Mouse (Mus musculus) forebrain, embryonic 15.5 days (tissue): Measurements from ENCODE around the gene Neb. TPM values are rescaled to one million over a fixed set of nuclear protein-coding genes. Genes with fewer than 3 reads are reported as not detected.

Experiments used
- ATAC-seq: fragments of 200-750 bp; cut with Nextera tagmentation; replicated peaks from 2 replicates; pipeline ENCODE4 v1.8.0; 2017; ENCODE audit warnings: mild to moderate bottlenecking, moderate TSS enrichment, moderate library complexity
- H3K27ac ChIP-seq: fragments of 300-500 bp; sonication (generic); replicated peaks from 2 replicates; pipeline ENCODE4 v1.5.1; 2015; ENCODE audit warnings: mild to moderate bottlenecking, inconsistent platforms
- H3K27me3 ChIP-seq: fragments of 300-500 bp; sonication (generic); 2 replicates; pipeline ENCODE4 v1.6.1; 2015; ENCODE audit warnings: inconsistent platforms
- H3K36me3 ChIP-seq: fragments of 300-500 bp; sonication (generic); 2 replicates; pipeline ENCODE4 v1.6.1; 2015; ENCODE audit warnings: mild to moderate bottlenecking, inconsistent platforms
- H3K4me1 ChIP-seq: fragments of 300-500 bp; sonication (generic); 2 replicates; pipeline ENCODE4 v1.6.1; 2015; ENCODE audit warnings: inconsistent platforms
- H3K4me2 ChIP-seq: fragments of 300-500 bp; sonication (generic); replicated peaks from 2 replicates; pipeline ENCODE4 v1.6.1; 2015; ENCODE audit warnings: mild to moderate bottlenecking, inconsistent platforms
- H3K4me3 ChIP-seq: fragments of 300-500 bp; sonication (generic); 2 replicates; pipeline ENCODE4 v1.5.1; 2015; ENCODE audit warnings: mild to moderate bottlenecking, inconsistent platforms
- H3K9ac ChIP-seq: fragments of 300-500 bp; sonication (generic); replicated peaks from 2 replicates; pipeline ENCODE4 v1.6.1; 2015; ENCODE audit warnings: mild to moderate bottlenecking, inconsistent platforms
- H3K9me3 ChIP-seq: fragments of 300-500 bp; sonication (generic); 2 replicates; pipeline ENCODE4 v1.6.1; 2016; ENCODE audit warnings: inconsistent platforms
- WGBS: fragments of 180-500 bp; shearing (Covaris S2); methylation state at CpG from one replicate; pipeline ENCODE4 v1.1.7; 2015; ENCODE audit warnings: mixed read lengths; 5-methylcytosine and 5-hydroxymethylcytosine counted together
- polyA plus RNA-seq: library from polyadenylated mRNA; unstranded; fragments of >200 nt; fragmentation: Nextera tagmentation; extraction: Ambion mirVana; gene quantifications from 2 replicates; pipeline ENCODE4 v1.2.1, GENCODE M21; 2015

Gene Neb
- polyA plus RNA-seq, 1 experiment from 2014 or later: 10.3 TPM

DNA sequence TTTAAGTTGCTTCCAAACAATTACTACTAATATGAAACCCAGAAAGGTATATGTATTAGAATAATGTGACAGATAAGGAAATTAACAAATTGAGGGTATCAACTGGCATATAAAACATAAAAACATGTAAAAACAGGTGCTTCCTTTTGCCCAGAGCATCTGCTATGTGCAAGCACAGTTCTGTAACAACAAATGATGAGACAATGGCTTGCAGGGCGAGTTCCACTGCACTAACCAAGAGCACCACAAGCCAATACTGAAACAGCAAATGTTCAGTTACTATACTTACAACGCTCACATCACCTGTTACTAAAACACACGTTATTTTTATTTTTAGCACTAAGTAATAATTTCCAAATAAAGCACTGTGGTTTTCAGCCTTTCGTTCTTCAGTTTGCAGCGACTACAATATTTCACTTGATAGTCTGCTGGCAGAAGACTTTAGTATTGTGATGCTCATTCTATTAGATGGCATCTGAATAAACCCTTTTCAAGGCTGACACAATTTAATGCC, 34.3 kb upstream of the Neb start:
- 99% methylated on average over 5 of the region's 5 CpGs for WGBS
- H3K4me2 ChIP-seq: no peak overlapping the region
- H3K9me3 ChIP-seq: peaks cover 24% of the 10 kb centered on the region
- no peaks in the 10 kb centered on the region for H3K4me1 ChIP-seq
- H3K27me3 ChIP-seq: no peaks in the 10 kb centered on the region
- no peak overlapping the region for H3K9ac ChIP-seq
- no peak overlapping the region for H3K4me3 ChIP-seq
- no peak for ATAC-seq
- H3K27ac ChIP-seq: no peak overlapping the region
- H3K36me3 ChIP-seq: peaks cover 73% of the 10 kb centered on the region

DNA sequence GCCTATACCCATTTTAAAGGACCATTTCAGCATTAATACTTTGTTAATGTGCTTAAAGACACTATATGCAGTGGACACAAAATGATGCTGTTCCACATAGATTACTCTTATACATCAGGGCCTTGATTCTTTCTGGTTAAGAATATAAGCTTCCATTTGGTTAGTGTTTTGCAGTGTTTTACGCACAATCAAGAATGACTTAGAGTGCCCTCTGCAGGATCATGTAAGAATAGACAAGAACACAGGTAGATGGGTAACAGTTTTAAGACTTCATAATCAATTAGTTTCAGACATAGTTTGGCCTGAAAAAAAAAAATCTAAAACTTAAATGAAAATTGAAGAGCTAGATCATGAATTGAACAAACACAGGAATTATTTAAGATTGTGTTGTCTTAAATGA, 28.2 kb upstream of the Neb start:
- no peak overlapping the region for H3K4me2 ChIP-seq
- no peak overlapping the region for H3K4me3 ChIP-seq
- no peak for ATAC-seq
- H3K27ac ChIP-seq: no peak overlapping the region
- H3K9ac ChIP-seq: no peak overlapping the region
- peaks cover 21% of the 10 kb centered on the region for H3K9me3 ChIP-seq
- no peaks in the 10 kb centered on the region for H3K27me3 ChIP-seq
- 95% methylated on average over 1 of the region's 1 CpGs for WGBS
- peaks cover 76% of the 10 kb centered on the region for H3K36me3 ChIP-seq
- no peaks in the 10 kb centered on the region for H3K4me1 ChIP-seq

DNA sequence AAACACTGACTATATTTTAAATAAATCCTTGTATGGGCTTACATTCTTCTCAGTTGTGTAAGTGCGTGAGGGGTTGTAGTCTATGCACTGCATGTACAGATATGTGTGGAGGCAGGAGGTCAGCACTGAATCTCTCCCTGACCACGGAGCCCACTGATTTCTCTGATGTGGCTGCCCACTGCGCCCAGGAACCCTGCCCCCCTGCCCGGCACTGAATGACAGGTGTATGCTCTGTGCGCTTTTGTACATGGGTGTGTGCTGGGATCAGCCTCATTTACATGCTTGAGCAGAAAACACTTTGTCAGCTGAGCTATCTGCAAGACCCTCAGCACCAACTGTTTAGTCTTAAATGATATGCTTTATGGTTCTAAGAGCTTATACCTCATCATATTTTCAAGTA, 27.0 kb upstream of the Neb start:
- Histone ChIP-seq H3K4me3 (no peak overlapping the region), H3K36me3 (peaks cover 65% of the 10 kb centered on the region), H3K4me2 (no peak overlapping the region), H3K27me3 (no peaks in the 10 kb centered on the region), H3K9ac (no peak overlapping the region), H3K27ac (no peak overlapping the region), H3K4me1 (no peaks in the 10 kb centered on the region), H3K9me3 (peaks cover 10% of the 10 kb centered on the region)
- WGBS: 98% methylated on average over 5 of the region's 5 CpGs
- no peak for ATAC-seq

DNA sequence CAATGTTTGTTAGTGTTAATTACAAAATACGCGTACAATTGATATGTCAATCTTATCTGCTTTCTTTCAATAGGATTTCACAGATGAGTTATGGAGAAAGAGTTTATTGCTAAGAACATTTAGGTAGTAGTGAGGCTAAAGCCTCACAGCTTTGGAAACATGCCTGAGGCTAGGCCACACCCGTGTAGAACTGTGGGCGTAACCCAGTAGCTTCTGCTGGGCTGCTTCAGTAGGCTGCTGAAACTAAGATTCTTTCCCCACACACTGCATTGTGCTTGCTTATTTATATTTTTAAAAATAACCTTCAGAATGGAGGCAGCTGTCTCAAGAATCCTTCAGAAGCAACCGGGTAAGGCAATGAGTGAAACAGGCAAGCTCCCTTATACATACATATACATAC, 16.3 kb upstream of the Neb start:
- no peaks in the 10 kb centered on the region for H3K4me1 ChIP-seq
- no peaks in the 10 kb centered on the region for H3K27me3 ChIP-seq
- H3K4me3 ChIP-seq: no peak overlapping the region
- H3K27ac ChIP-seq: no peak overlapping the region
- no peak overlapping the region for H3K4me2 ChIP-seq
- WGBS: 91% methylated on average over 5 of the region's 5 CpGs
- no peaks in the 10 kb centered on the region for H3K36me3 ChIP-seq
- ATAC-seq: no peak
- no peak overlapping the region for H3K9ac ChIP-seq
- no peaks in the 10 kb centered on the region for H3K9me3 ChIP-seq

DNA sequence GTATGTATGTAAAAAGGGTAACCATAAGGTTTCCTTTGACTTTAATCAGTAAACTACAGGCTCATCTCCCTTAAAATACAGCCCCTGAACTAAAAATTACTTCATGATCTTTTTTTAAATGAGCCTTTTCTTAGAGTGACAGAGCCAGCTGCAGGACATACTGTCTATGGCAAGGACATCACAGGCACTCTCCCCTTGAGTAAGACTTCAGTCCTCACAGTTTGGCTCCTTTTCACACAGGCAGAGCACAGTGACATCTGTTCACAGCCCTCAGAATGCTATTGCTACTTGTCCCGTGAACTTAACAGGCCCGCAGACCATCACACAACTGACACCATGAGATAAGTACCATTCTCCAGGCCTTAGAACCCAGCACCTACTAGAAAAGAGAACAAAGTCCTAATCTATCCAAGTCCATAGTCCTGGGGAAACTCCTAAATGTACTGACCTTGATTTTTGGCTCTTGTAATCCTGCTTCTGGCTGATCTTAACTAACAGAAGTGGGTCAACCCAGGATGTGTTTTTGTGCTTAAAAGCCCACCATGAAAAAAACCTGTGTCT, 12.2 kb upstream of the Neb start:
- ATAC-seq: no peak

DNA sequence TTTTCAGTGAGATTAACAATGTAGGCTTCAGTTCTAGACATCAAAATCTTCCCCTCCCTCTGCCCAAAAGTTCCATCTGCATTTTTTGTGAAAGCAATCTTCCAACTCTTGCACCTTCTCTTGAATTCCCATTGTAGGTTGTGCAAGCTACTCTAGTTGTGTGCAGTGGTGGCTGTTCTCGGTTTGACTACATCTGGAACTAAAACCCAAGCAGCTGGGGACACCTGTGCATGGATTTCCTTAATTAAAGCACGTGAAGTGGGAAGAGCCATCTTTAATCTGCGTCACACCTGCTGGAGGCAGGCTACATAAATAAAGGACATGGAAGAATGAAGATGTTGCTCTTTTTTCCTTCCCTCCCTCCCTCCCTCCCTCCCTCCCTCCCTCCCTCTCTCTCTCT, 11.7 kb upstream of the Neb start:
- Histone ChIP-seq H3K27me3 (no peaks in the 10 kb centered on the region), H3K4me3 (no peak overlapping the region), H3K27ac (no peak overlapping the region), H3K4me2 (no peak overlapping the region), H3K9me3 (no peaks in the 10 kb centered on the region), H3K9ac (no peak overlapping the region), H3K4me1 (no peaks in the 10 kb centered on the region), H3K36me3 (no peaks in the 10 kb centered on the region)
- WGBS: 74% methylated on average over 3 of the region's 3 CpGs
- ATAC-seq: no peak

More for the DNA sequence above, 12.2 kb upstream of the Neb start:
- no peaks in the 10 kb centered on the region for H3K36me3 ChIP-seq
- WGBS: 72% methylated on average over 2 of the region's 2 CpGs
- no peak overlapping the region for H3K27ac ChIP-seq
- H3K4me3 ChIP-seq: no peak overlapping the region
- no peaks in the 10 kb centered on the region for H3K4me1 ChIP-seq
- no peak overlapping the region for H3K9ac ChIP-seq
- no peaks in the 10 kb centered on the region for H3K9me3 ChIP-seq
- H3K27me3 ChIP-seq: no peaks in the 10 kb centered on the region
- H3K4me2 ChIP-seq: no peak overlapping the region

DNA sequence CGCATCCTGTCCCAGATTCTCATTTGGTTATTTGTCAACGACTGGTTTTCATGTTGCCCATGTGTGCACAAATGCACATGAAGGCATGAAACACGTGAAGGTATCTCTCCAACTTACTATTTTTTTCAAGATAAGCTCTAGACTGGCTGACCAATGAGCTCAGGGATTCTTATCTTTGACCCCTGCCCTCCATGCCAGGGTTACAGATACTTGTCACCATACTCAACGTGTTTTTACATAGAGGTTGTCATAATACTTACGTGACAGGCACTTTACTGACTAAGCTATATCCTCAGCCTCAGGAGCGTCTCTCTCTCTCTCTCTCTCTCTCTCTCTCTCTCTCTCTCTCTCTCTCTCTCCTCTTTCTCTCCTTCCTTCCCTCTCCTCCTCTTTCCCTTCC, 8.2 kb upstream of the Neb start:
- Histone ChIP-seq H3K4me2 (no peak overlapping the region), H3K27me3 (no peaks in the 10 kb centered on the region), H3K4me1 (no peaks in the 10 kb centered on the region), H3K36me3 (no peaks in the 10 kb centered on the region), H3K27ac (no peak overlapping the region), H3K4me3 (no peak overlapping the region), H3K9ac (no peak overlapping the region), H3K9me3 (no peaks in the 10 kb centered on the region)
- WGBS: 92% methylated on average over 6 of the region's 6 CpGs
- ATAC-seq: no peak

DNA sequence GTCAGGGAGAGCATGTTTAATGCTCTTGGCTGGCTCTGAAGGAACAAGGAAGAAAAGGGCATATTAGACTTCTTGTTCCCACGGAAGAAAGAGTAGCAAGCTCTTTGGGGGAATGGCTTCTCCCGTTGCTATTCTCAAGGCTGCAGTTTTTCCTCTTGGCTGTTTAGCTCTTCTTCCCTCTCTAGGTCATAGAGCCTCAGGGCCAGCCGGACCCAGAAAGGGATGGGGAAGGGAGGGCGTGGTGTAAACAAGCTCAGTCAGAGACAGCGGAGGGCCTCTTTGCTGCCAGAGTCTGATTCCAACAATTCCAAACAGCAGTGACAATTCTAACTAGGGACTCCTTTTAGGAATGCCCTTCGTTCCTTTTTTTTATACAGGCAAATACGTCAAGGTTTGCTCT, 7.8 kb upstream of the Neb start:
- no peak for ATAC-seq
- H3K4me2 ChIP-seq: no peak overlapping the region
- no peak overlapping the region for H3K9ac ChIP-seq
- H3K4me1 ChIP-seq: no peaks in the 10 kb centered on the region
- H3K9me3 ChIP-seq: no peaks in the 10 kb centered on the region
- no peak overlapping the region for H3K4me3 ChIP-seq
- WGBS: 73% methylated on average over 7 of the region's 7 CpGs
- no peak overlapping the region for H3K27ac ChIP-seq
- no peaks in the 10 kb centered on the region for H3K36me3 ChIP-seq
- no peaks in the 10 kb centered on the region for H3K27me3 ChIP-seq

DNA sequence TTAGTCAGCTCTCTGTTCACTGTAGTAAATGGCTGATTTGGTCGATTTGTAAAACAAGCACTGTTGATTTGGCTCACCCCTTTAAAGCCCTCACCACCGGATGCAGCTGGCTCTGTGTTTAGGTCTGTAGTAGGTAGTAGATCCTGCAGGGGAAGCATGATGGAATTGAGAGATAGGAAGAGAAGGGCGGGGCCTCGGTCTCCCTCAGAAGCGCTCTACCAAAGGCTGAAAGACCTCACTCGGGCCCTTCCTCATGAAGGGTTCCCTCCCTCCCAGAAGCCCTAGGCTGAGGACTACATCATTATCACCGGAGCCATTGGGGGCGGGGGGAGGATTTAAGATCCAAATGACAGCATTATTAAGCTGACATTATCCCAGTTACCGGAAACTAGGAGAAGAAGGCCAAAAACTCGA, 581 bp upstream of the Neb start:
- no peak overlapping the region for H3K4me2 ChIP-seq
- no peaks in the 10 kb centered on the region for H3K9me3 ChIP-seq
- H3K27me3 ChIP-seq: no peaks in the 10 kb centered on the region
- no peak overlapping the region for H3K27ac ChIP-seq
- WGBS: 77% methylated on average over 10 of the region's 10 CpGs
- no peak overlapping the region for H3K9ac ChIP-seq
- H3K4me3 ChIP-seq: no peak overlapping the region
- no peaks in the 10 kb centered on the region for H3K36me3 ChIP-seq
- peak; percentile 63 for ATAC-seq
- H3K4me1 ChIP-seq: no peaks in the 10 kb centered on the region

DNA sequence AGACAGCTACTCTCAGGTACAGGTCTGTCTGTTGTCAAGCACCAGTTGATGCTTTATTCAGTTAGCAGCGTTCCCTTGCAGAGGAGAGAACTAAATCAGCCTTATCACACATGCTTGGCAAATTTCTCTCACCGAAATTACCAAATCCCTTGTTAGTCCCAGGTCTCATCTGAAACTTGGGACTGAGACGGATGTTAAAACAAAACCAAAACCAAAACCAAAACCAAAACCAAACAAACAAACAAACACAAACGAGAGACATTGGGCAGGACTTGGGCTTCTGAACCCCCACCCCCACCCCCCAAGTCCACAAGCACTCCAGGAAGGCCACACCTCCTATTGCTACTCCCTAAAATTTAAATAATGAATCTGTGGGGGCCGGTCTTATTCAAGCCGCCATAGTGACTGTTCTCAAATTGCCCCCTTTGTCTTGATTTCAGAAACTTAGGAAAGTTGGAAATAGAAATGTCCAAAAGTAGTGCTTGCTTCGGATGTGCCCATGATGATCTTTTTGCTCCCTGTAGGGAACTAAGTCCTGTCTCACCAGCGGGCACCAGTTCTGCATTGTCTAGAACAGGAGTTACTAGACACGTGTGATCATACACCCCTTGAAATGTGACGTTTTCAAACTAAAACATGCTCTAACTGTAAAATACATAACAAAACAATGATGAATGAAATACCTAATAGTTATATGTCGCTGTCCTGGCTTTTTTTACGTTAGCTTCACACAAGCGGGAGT, 397 bp downstream of the Neb start:
- no peak overlapping the region for H3K4me2 ChIP-seq
- H3K27ac ChIP-seq: no peak overlapping the region
- no peaks in the 10 kb centered on the region for H3K4me1 ChIP-seq
- no peak overlapping the region for H3K4me3 ChIP-seq
- no peaks in the 10 kb centered on the region for H3K9me3 ChIP-seq
- 54% methylated on average over 13 of the region's 13 CpGs for WGBS
- no peak for ATAC-seq
- H3K27me3 ChIP-seq: no peaks in the 10 kb centered on the region
- no peaks in the 10 kb centered on the region for H3K36me3 ChIP-seq
- no peak overlapping the region for H3K9ac ChIP-seq

DNA sequence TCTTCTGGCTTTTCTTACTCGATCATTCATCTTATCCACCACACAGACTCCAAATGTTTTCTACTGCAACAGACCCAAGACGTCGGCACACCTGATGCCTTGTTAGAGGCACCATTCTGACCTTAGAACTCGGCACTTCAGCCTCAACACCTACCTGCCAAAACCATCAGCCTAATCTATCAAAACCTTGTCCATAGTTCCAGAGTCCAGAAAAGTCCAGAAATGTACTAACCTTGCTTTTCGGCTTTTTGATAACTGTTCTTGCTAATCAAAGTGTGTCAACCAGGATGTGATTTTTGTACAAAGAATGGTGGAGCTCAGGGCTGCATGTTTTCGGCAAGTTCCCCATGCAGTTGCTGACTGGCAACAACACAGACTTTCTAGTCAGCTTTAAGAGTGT, 3.6 kb downstream of the Neb start:
- 91% methylated on average over 6 of the region's 6 CpGs for WGBS

DNA sequence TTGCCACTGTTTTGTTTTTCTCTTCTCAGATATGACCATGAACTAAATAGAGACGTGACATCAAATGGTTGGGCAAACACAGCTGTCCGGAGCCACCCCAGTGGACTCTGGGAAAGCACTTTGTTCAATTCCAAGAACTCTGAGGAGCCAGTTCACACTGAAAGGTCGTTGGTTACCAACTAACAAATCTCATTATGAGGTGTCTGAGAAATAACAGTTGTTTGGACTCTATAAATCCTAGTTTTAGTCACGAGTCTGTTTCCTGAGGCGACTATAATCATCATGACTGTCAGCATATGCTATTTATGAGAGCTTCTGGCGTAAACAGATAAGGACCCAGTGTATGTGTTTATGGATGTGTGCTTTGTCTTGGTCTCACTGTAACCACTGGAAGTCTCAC, 5.8 kb downstream of the Neb start:
- H3K27ac ChIP-seq: no peak overlapping the region
- no peak overlapping the region for H3K4me3 ChIP-seq
- H3K36me3 ChIP-seq: no peaks in the 10 kb centered on the region
- no peaks in the 10 kb centered on the region for H3K4me1 ChIP-seq
- H3K9me3 ChIP-seq: no peaks in the 10 kb centered on the region
- ATAC-seq: no peak
- H3K9ac ChIP-seq: no peak overlapping the region
- WGBS: 78% methylated on average over 6 of the region's 6 CpGs
- no peaks in the 10 kb centered on the region for H3K27me3 ChIP-seq
- no peak overlapping the region for H3K4me2 ChIP-seq

More for the DNA sequence above, 3.6 kb downstream of the Neb start:
- H3K27ac ChIP-seq: no peak overlapping the region
- H3K9me3 ChIP-seq: no peaks in the 10 kb centered on the region
- no peak for ATAC-seq
- no peaks in the 10 kb centered on the region for H3K36me3 ChIP-seq
- H3K9ac ChIP-seq: no peak overlapping the region
- no peaks in the 10 kb centered on the region for H3K4me1 ChIP-seq
- no peak overlapping the region for H3K4me2 ChIP-seq
- no peaks in the 10 kb centered on the region for H3K27me3 ChIP-seq
- no peak overlapping the region for H3K4me3 ChIP-seq

DNA sequence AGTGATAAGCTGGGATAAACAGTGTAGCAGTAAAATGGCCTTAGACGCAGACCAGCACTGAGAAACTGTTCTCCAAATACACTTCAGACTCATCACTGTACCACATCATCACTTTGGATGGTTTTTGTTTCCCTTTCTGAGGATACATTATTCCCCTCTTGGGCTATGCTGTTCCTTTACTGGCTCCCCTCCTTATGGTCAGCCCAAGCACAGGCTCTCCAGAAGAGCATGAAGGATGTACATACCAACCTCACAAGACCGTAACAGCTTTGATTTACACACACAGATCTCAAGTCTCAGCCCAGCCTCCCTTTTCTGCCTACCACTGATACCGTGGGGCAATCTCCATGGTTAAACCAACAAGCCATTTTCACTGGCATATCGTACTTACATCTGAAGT, 6.2 kb downstream of the Neb start:
- H3K4me2 ChIP-seq: no peak overlapping the region
- H3K9ac ChIP-seq: no peak overlapping the region
- no peaks in the 10 kb centered on the region for H3K9me3 ChIP-seq
- H3K4me1 ChIP-seq: 0 out of 2 replicates have a peak, but pooled peaks cover under 1% of the 10 kb centered on the region
- no peak overlapping the region for H3K27ac ChIP-seq
- no peaks in the 10 kb centered on the region for H3K36me3 ChIP-seq
- WGBS: 95% methylated on average over 4 of the region's 4 CpGs
- no peak for ATAC-seq
- H3K27me3 ChIP-seq: no peaks in the 10 kb centered on the region
- no peak overlapping the region for H3K4me3 ChIP-seq
